Mouse (Mus musculus) natural killer cell, adult 2 months (primary cell): ENCODE measurements around the gene Grin2b.
"Not testable (repeated sequence)": the region's sequence is repeated elsewhere in the genome, so short reads cannot be mapped to it uniquely, and the experiment has no call there.

Experiments used
- DNase-seq, 2 experiments: peaks; one replicate each; pipeline ENCODE4 v3.0.0; 2022; ENCODE audit warnings: low spot score in 2 of 2

Gene Grin2b

GRCm38 (mm10) chr6:135907137-135907536, 266.2 kb downstream of the Grin2b start:
- no peak for DNase-seq

- no peak for DNase-seq
These were observed 268.9 kb downstream of the Grin2b start for GRCm38 (mm10) chr6:135904391-135904790.

DNA sequence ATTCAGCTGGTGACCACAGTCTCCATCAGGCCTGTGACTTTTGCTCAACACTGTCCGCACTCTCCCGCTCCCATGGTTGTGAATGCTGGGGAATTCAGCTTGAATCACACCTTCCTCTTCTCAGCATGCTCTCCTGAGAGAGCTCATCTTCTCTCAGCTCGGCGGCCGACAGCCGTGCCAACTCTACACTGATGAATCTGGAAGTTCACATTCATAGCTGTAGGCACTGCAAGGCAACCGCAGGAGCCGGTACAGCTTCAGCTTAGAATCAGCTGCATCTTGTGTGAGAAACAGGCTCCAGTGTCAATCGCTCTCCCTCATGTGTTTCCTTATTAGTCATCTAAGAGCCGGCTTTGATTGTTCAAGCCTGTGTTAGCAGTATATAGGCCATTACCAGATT, 272.9 kb downstream of the Grin2b start:
- DNase-seq, result no peak

DNA sequence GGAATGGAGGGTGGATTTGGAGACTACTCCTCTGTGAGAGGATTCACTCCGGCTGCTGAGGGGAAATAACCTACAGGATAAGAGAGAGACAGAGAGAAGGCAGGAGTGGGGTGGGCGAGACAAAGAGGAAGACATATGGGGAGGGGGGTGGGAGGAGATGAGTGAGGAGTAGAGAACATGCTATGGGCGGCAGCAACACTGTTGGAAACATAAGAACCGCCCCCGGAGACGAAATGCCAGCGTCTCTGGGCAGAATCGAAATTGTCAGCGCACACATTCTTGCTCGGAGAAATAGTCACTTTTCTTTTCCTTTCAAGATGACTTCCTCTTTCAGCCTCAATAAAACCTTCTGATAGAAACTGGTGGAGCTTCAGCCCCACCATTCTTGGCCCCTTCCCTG, 274.1 kb downstream of the Grin2b start:
- DNase-seq, result no peak

DNA sequence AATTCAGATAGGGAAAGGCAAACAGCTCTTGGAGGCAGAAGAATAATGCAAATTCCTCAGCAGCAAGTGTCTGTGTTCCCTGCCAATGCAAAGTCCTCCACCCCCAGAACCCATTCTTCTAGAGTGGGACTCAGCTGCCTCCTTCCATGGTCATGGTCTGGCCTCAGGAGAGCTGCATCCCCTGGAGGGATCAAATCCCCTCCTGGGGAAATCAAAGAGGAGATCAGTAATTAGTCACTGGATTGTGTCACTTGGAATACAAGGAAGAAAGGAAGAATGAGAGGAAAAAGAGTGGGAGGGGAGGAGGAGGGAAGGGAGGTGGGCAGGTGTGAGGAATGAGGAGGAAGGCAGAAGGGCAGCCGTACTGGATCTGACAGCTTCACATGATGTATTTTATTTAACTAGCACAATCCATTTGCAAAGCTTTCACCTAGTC, 278.5 kb downstream of the Grin2b start:
- DNase-seq, result no peak

DNA sequence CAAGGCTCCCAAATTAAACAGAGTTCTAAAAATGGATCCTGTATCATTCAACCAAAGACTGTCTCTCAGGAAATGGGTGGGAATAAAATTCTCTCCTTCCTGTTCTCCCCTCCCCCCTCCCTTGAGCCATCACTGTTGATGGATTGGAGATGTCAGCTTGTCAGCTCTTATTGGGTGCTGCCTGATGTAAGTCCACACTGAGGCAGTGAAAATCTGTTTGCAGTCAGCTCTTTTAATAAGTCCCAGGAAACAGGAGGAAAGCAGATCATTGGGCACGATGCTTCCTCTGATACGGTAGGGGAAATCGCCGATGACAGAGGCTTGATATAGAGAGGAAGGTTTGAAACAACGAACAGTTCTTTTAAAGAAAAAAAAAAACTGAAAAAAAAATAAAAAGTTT, 290.7 kb downstream of the Grin2b start:
- DNase-seq, result no peak

DNA sequence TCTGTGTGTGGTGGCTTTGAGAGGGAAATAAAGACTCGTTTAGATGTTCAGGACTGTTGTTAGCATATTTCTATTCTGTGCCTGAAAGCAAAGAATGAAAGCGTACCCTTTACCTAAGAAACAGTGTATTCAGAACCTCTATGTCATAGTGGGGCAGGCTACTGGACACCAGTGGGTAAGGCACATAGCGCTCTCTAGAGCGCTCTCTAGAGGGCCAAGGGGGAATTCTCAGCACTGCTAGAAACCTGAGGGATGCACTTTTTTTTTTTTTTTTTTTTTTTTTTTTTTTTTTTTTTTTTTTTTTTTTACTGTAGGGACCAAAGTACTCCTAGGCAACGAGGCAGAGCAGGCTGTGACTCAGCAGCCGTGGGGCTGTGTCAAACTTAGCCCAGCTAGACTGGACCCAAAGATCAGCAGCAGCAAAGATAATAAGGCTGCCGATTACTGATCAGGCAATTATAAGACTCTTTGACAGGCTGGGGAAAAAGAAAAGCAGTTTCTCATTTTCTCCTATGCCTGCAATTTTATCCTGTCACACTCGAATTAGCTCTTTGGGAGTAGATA, 297.1 kb downstream of the Grin2b start:
- no peak for DNase-seq

DNA sequence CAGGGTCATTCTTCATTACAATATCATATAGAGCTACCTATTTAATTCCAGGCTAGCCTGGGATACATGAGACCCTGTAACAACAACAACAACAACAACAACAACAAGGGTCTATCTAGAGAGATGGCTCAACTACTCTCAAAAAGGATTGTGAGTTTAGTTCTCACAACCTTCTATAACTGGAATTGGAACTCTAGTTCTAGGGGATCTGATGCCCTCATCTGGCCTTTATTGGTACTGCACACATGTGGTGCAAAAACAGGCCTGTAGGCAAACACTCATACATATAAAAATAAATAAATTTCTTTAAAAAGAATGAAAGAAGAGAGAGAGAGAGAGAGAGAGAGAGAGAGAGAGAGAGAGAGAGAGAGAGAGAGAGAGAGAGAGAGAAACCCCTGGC, 298.7 kb downstream of the Grin2b start:
- DNase-seq, result no peak

- DNase-seq, result no peak
These were observed 307.5 kb downstream of the Grin2b start for GRCm38 (mm10) chr6:135865832-135866231.

DNA sequence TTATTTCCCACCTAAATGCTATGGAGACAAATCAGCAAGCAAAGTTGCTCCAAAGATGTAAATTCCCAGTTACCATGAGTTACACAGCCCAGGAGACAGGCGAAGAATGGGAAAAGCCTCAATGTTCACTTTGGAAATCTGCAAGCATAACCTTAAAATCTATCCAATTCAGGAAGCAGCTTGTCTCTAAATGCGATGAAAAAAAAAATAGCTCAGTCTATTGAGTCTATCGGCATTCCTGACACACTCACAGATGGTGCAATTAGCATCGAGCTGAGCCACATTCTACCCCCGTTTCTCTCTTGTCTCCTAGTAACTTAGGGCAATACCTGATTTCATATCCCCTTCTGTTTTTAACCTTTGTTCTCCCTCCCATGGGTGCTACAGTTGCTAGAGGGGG, 309.3 kb downstream of the Grin2b start:
- no peak for DNase-seq

DNA sequence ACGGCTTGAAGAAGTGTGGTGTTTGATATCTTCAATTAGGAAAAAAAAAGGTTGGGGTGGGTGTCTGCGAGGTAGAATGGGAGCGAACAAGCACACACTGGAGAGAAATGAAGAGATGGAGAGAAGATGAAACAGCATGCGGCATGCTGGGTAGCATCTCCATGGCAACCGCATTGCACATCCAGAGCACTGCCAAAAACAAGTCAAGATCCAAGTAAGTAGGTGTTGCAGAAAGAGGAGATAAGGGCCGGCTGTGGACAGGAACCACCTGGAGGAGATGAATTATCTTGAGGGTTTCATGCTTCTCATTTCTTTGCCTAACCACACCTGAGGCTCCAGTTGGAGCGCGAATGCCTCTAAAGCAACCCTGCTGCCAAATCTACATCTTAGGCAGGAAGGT, 313.8 kb downstream of the Grin2b start:
- DNase-seq, result no peak

DNA sequence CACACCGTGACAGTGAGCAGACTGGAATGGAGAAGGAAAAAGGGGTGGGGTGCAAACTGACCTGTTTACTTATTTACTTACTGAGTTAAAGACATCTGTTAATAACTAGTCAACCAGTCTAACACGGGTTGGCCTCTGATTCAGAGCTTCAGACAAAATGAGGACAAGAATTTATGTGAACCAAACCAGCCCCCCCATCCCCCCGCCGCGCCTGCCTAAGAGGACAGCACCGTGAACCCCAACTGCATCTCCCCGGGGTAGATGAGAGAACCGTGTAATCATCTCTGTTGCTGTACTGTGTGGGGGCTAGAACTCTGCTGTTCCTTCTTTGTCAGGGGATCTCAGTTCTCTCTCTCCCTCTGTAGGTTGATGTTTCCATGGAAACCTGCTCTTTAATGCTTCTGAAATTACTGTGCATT, 319.1 kb downstream of the Grin2b start:
- DNase-seq, result no peak

GRCm38 (mm10) chr6:135843755-135844154, 329.6 kb downstream of the Grin2b start:
- DNase-seq, result no peak

GRCm38 (mm10) chr6:135836353-135836752, 337.0 kb downstream of the Grin2b start:
- no peak for DNase-seq

GRCm38 (mm10) chr6:135833542-135833941, 339.8 kb downstream of the Grin2b start:
- no peak for DNase-seq

- DNase-seq, result no peak
These were observed 341.3 kb downstream of the Grin2b start for GRCm38 (mm10) chr6:135832041-135832440.

- DNase-seq, result no peak
These were observed 342.3 kb downstream of the Grin2b start for GRCm38 (mm10) chr6:135831032-135831431.

GRCm38 (mm10) chr6:135829458-135829857, 343.9 kb downstream of the Grin2b start:
- no peak for DNase-seq

DNA sequence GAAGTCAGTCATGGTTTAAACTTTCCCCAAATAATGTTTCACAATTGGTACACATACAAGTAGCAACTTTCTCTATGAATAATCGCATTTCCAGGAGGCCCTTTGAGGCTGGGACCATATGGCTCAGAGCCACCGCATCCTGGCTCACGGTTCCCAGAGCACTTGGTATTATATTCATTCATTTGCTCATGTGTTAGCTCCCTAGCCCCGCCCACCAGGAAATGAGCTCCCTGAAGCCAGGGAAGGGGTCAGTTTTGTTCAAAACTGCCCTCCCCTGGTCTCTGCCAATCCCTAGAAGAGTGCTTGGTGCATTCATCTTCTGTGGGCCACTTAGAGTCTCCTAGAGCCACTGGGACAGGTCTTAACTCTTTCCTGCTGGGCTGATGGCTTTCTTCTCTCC, 344.3 kb downstream of the Grin2b start:
- DNase-seq, result no peak

DNA sequence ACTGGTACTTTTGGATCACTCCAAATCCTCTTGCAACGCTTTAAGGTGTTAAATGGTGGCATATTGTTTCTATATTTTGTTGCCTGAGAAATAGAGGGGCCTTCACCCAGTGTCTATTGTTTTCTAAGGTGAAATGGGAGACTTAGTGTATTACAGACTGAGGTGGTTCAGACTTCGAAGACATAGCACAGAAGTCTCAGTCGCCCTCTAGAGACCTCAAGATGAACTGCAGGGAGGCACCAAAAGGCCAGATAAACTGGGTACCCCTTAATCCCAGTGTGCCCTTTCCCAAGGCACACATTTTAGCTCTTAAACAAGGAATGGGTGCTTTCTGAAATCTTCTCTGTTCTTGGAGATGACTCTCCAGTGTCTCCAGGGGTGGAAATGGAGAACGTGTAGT, 345.4 kb downstream of the Grin2b start:
- no peak for DNase-seq

DNA sequence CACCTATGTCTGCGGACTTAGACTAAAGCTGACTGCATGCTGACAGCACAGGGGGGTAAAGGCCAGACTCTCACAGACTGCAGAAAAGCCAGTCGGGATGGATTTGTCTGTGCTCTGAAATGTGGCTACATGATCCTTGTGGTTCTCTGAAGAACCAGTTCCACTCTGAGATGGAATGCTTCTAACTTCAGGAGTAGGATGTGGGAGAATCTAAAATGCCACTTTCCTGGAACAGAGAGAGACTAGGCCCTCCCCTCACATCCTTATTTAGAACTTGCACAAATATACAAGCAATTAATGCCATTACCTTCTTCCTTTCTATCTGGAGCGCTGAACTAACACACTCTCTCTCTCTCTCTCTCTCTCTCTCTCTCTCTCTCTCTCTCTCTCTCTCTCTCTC, 346.0 kb downstream of the Grin2b start:
- no peak for DNase-seq

GRCm38 (mm10) chr6:135826776-135827175, 346.5 kb downstream of the Grin2b start:
- DNase-seq, result not testable (repeated sequence)

DNA sequence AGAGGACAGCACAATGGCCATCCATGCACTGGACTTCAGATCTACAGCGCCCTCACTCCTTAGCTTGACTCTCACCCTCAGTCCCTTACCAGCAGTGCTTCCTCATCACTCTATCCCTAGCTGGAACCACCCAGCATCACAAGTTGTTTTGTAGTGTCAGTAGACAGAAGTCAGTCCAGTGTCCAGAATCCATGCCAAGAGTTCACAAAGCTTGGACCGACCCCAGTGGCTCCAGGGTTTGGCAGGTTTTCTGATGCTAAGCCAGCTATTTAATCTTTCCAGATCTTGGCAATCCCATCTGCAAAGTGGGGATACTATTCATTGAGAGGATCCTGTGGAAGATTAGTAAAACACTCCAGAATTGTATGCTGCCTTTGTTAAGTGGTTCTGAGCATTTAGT, 355.9 kb downstream of the Grin2b start:
- DNase-seq, result no peak

DNA sequence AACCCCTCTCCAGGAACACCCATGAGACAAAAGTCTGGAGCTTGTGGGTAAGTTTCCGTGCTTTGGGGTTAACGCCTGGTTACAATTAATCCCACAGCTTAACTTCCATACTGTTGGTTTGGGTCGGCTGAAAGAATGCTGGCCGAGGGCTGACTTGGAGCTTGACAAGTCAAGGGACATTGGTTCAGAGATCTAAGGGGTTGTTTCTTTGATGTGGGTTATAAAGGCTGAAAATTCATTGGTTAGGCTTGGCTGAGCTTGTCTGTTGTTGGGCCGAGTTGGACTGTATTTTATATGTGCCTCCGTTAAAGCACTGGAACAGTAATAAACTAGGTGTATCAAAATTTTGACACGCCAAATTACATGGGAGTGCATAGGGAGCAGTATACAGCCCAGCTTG, 359.6 kb downstream of the Grin2b start:
- DNase-seq, result no peak
